Mouse (Mus musculus) embryonic facial prominence, embryonic 14.5 days (tissue): Measurements from ENCODE around the gene Spsb4. TPM values are rescaled to one million over a fixed set of nuclear protein-coding genes. Genes with fewer than 3 reads are reported as not detected.

Source experiments
- ATAC-seq: fragments of 200-750 bp; cut with Nextera tagmentation; 2 replicates; pipeline ENCODE4 v1.8.0; 2017; ENCODE audit warnings: low read depth, moderate number of reproducible peaks, moderate TSS enrichment
- DNase-seq: peaks from one replicate; pipeline ENCODE4 v3.0.0-alpha.2; 2015; ENCODE audit warnings: low spot score
- H3K27ac ChIP-seq: fragments of 300-500 bp; sonication (generic); replicated peaks from 2 replicates; pipeline ENCODE4 v1.5.1; 2014; ENCODE audit warnings: low read depth, mild to moderate bottlenecking, low read length, moderate library complexity
- H3K27me3 ChIP-seq: fragments of 300-500 bp; sonication (generic); replicated peaks from 2 replicates; pipeline ENCODE4 v1.6.1; 2014; ENCODE audit warnings: low read length; ENCODE audit not compliant: control insufficient read depth, insufficient read depth
- H3K36me3 ChIP-seq: fragments of 300-500 bp; sonication (generic); 2 replicates; pipeline ENCODE4 v1.6.1; 2014; ENCODE audit warnings: low read length, mixed read lengths; ENCODE audit not compliant: control insufficient read depth, insufficient read depth
- H3K4me1 ChIP-seq: fragments of 300-500 bp; sonication (generic); 2 replicates; pipeline ENCODE4 v1.6.1; 2014; ENCODE audit warnings: antibody characterized with exemption, low read length; ENCODE audit not compliant: control insufficient read depth, insufficient read depth
- H3K4me2 ChIP-seq: fragments of 300-500 bp; sonication (generic); 2 replicates; pipeline ENCODE4 v1.6.1; 2014; ENCODE audit warnings: low read depth, mild to moderate bottlenecking, low read length, moderate library complexity, mixed read lengths
- H3K4me3 ChIP-seq: fragments of 300-500 bp; sonication (generic); 2 replicates; pipeline ENCODE4 v1.5.1; 2014; ENCODE audit warnings: low read depth, mild to moderate bottlenecking, low read length
- H3K9ac ChIP-seq: fragments of 300-500 bp; sonication (generic); 2 replicates; pipeline ENCODE4 v1.6.1; 2014; ENCODE audit warnings: low read depth, mild to moderate bottlenecking, low read length, moderate library complexity, mixed read lengths
- H3K9me3 ChIP-seq: fragments of 300-500 bp; sonication (generic); 2 replicates; pipeline ENCODE4 v1.6.1; 2016; ENCODE audit warnings: low read length; ENCODE audit not compliant: control insufficient read depth
- WGBS: fragments of 180-500 bp; shearing (Covaris S2); extraction: QIAGEN DNeasy Blood & Tissue Kit; methylation state at CpG from one replicate; pipeline ENCODE4 v1.1.7; 2014; 5-methylcytosine and 5-hydroxymethylcytosine counted together
- polyA plus RNA-seq: library from polyadenylated mRNA; unstranded; fragments of >200 nt; fragmentation: Nextera tagmentation; extraction: Ambion mirVana; gene quantifications from 2 replicates; pipeline ENCODE4 v1.2.1, GENCODE M21; 2014

The Spsb4 gene
- polyA plus RNA-seq, 1 experiment from 2014 or later = 12.6 TPM

GRCm38 (mm10) chr9:96958009-96958615 is 60.5 kb downstream of the Spsb4 start:
- H3K27ac ChIP-seq = no peak overlapping the region
- no peaks in the 10 kb centered on the region for H3K36me3 ChIP-seq
- H3K4me3 ChIP-seq = no peak overlapping the region
- H3K27me3 ChIP-seq = no peaks in the 10 kb centered on the region
- H3K4me1 ChIP-seq = peaks cover 7% of the 10 kb centered on the region; the same call in 1 of the 2 replicates
- DNase-seq (no peak), ATAC-seq (no peak)
- H3K9me3 ChIP-seq = no peaks in the 10 kb centered on the region
- 19% methylated on average over 6 of the region's 6 CpGs for WGBS
- H3K4me2 ChIP-seq = no peak overlapping the region
- H3K9ac ChIP-seq = no peak overlapping the region

GRCm38 (mm10) chr9:96957298-96957865 is 61.3 kb downstream of the Spsb4 start:
- ATAC-seq = no peak
- Histone ChIP-seq H3K4me2 (no peak overlapping the region), H3K4me3 (no peak overlapping the region), H3K9ac (no peak overlapping the region), H3K36me3 (no peaks in the 10 kb centered on the region), H3K4me1 (peaks cover 4% of the 10 kb centered on the region; the same call in 1 of the 2 replicates), H3K9me3 (no peaks in the 10 kb centered on the region), H3K27me3 (no peaks in the 10 kb centered on the region), H3K27ac (no peak overlapping the region)
- no peak for DNase-seq
- WGBS = 40% methylated on average over 6 of the region's 6 CpGs

- Histone ChIP-seq H3K4me3 (no peak overlapping the region), H3K4me2 (no peak overlapping the region), H3K27me3 (no peaks in the 10 kb centered on the region), H3K36me3 (no peaks in the 10 kb centered on the region), H3K4me1 (0 out of 2 replicates have a peak, but pooled peaks cover 3% of the 10 kb centered on the region), H3K9me3 (no peaks in the 10 kb centered on the region), H3K9ac (no peak overlapping the region), H3K27ac (no peak overlapping the region)
- WGBS = 36% methylated on average over 6 of the region's 6 CpGs
- ATAC-seq (no peak), DNase-seq (no peak)
These were observed 61.9 kb downstream of the Spsb4 start for GRCm38 (mm10) chr9:96956646-96957297.

- DNase-seq = no peak
These were observed 64.4 kb downstream of the Spsb4 start for GRCm38 (mm10) chr9:96954063-96954809.

GRCm38 (mm10) chr9:96953443-96953842 is 65.2 kb downstream of the Spsb4 start:
- H3K4me1 ChIP-seq = peaks cover 3% of the 10 kb centered on the region; the same call in 1 of the 2 replicates
- H3K9ac ChIP-seq = no peak overlapping the region
- no peaks in the 10 kb centered on the region for H3K27me3 ChIP-seq
- H3K36me3 ChIP-seq = no peaks in the 10 kb centered on the region
- no peak overlapping the region for H3K27ac ChIP-seq
- H3K4me2 ChIP-seq = no peak overlapping the region
- WGBS = 81% methylated on average over 8 of the region's 8 CpGs
- no peak for ATAC-seq
- no peak overlapping the region for H3K4me3 ChIP-seq
- no peaks in the 10 kb centered on the region for H3K9me3 ChIP-seq
- DNase-seq = no peak

More at GRCm38 (mm10) chr9:96954063-96954809, 64.4 kb downstream of the Spsb4 start:
- 68% methylated on average over 15 of the region's 15 CpGs for WGBS
- ATAC-seq = no peak
- H3K4me2 ChIP-seq = no peak overlapping the region
- peaks cover 3% of the 10 kb centered on the region; the same call in 1 of the 2 replicates for H3K4me1 ChIP-seq
- no peak overlapping the region for H3K4me3 ChIP-seq
- no peak overlapping the region for H3K9ac ChIP-seq
- no peak overlapping the region for H3K27ac ChIP-seq
- H3K9me3 ChIP-seq = no peaks in the 10 kb centered on the region
- no peaks in the 10 kb centered on the region for H3K27me3 ChIP-seq
- H3K36me3 ChIP-seq = no peaks in the 10 kb centered on the region

- H3K36me3 ChIP-seq = no peaks in the 10 kb centered on the region
- no peak overlapping the region for H3K9ac ChIP-seq
- no peaks in the 10 kb centered on the region for H3K9me3 ChIP-seq
- H3K4me1 ChIP-seq = no peaks in the 10 kb centered on the region; the same call in 1 of the 2 replicates
- H3K4me2 ChIP-seq = no peak overlapping the region
- no peaks in the 10 kb centered on the region for H3K27me3 ChIP-seq
- H3K27ac ChIP-seq = no peak overlapping the region
- DNase-seq (no peak), ATAC-seq (no peak)
- no peak overlapping the region for H3K4me3 ChIP-seq
- WGBS = 75% methylated on average over 9 of the region's 9 CpGs
These were observed 66.2 kb downstream of the Spsb4 start for GRCm38 (mm10) chr9:96952310-96952975.

GRCm38 (mm10) chr9:96949551-96949950 is 69.1 kb downstream of the Spsb4 start:
- Histone ChIP-seq H3K36me3 (no peaks in the 10 kb centered on the region), H3K27me3 (no peaks in the 10 kb centered on the region), H3K27ac (no peak overlapping the region), H3K4me2 (no peak overlapping the region), H3K4me1 (no peaks in the 10 kb centered on the region; the same call in 1 of the 2 replicates), H3K4me3 (no peak overlapping the region), H3K9ac (no peak overlapping the region), H3K9me3 (no peaks in the 10 kb centered on the region)
- ATAC-seq (no peak), DNase-seq (no peak)
- WGBS = 84% methylated on average over 9 of the region's 9 CpGs

GRCm38 (mm10) chr9:96948546-96948945 is 70.1 kb downstream of the Spsb4 start:
- ATAC-seq = no peak

More at GRCm38 (mm10) chr9:96948546-96948945, 70.1 kb downstream of the Spsb4 start:
- no peak overlapping the region for H3K27ac ChIP-seq
- no peak for DNase-seq
- no peak overlapping the region for H3K4me3 ChIP-seq
- no peaks in the 10 kb centered on the region for H3K27me3 ChIP-seq
- H3K9me3 ChIP-seq = no peaks in the 10 kb centered on the region
- no peaks in the 10 kb centered on the region; the same call in 1 of the 2 replicates for H3K4me1 ChIP-seq
- H3K36me3 ChIP-seq = no peaks in the 10 kb centered on the region
- H3K4me2 ChIP-seq = no peak overlapping the region
- 78% methylated on average over 5 of the region's 5 CpGs for WGBS
- H3K9ac ChIP-seq = no peak overlapping the region
